Mouse (Mus musculus): ENCODE measurements around the gene Add2.

Add2 gene

GRCm38 (mm10) chr6:86136206-86136605 lies 107.7 kb downstream of the Add2 start:
- no peak for DNase-seq (ENCODE audit: low spot score in 2 of 2)

GRCm38 (mm10) chr6:86141284-86141683 lies 112.8 kb downstream of the Add2 start:
- DNase-seq (ENCODE audit: low spot score in 2 of 2): no peak

GRCm38 (mm10) chr6:86141820-86142219 lies 113.3 kb downstream of the Add2 start:
- peak in 1 of 2 experiments; percentile 31 for DNase-seq (ENCODE audit: low spot score in 2 of 2)

- DNase-seq (ENCODE audit: low spot score in 2 of 2): no peak
Observed at GRCm38 (mm10) chr6:86144986-86145385, 116.5 kb downstream of the Add2 start.

- DNase-seq (ENCODE audit: low spot score in 2 of 2): no peak
Observed at GRCm38 (mm10) chr6:86148518-86148917, 120.0 kb downstream of the Add2 start.

- no peak for DNase-seq (ENCODE audit: low spot score in 2 of 2)
Observed at GRCm38 (mm10) chr6:86149001-86149400, 120.5 kb downstream of the Add2 start.

- DNase-seq (ENCODE audit: low spot score in 2 of 2): no peak
Observed at GRCm38 (mm10) chr6:86152676-86153075, 124.2 kb downstream of the Add2 start.

- no peak for DNase-seq (ENCODE audit: low spot score in 2 of 2)
Observed at GRCm38 (mm10) chr6:86153436-86153990, 125.0 kb downstream of the Add2 start.

- DNase-seq (ENCODE audit: low spot score in 2 of 2): no peak
Observed at GRCm38 (mm10) chr6:86154006-86154405, 125.5 kb downstream of the Add2 start.

GRCm38 (mm10) chr6:86154481-86154880 lies 126.0 kb downstream of the Add2 start:
- no peak for DNase-seq (ENCODE audit: low spot score in 2 of 2)

- peak; percentile 47 to 55 for DNase-seq (ENCODE audit: low spot score in 2 of 2)
Observed at GRCm38 (mm10) chr6:86157253-86158234, 129.1 kb downstream of the Add2 start.

- no peak for DNase-seq (ENCODE audit: low spot score in 2 of 2)
Observed at GRCm38 (mm10) chr6:86160878-86161277, 132.4 kb downstream of the Add2 start.

GRCm38 (mm10) chr6:86161586-86161985 lies 133.1 kb downstream of the Add2 start:
- DNase-seq (ENCODE audit: low spot score in 2 of 2): no peak

- no peak for DNase-seq (ENCODE audit: low spot score in 2 of 2)
Observed at GRCm38 (mm10) chr6:86164028-86164427, 135.5 kb downstream of the Add2 start.

- DNase-seq (ENCODE audit: low spot score in 2 of 2): no peak
Observed at GRCm38 (mm10) chr6:86166426-86166825, 137.9 kb downstream of the Add2 start.

GRCm38 (mm10) chr6:86167851-86168250 lies 139.4 kb downstream of the Add2 start:
- DNase-seq (ENCODE audit: low spot score in 2 of 2): no peak

GRCm38 (mm10) chr6:86169166-86169565 lies 140.7 kb downstream of the Add2 start:
- no peak for DNase-seq (ENCODE audit: low spot score in 2 of 2)

Measured in urinary bladder, adult 18-20 months (tissue).